Mouse (Mus musculus): Measurements from ENCODE around the gene Ttll5.

- no peak for TF ChIP-seq EP300 (optimal IDR thresholded peaks at IDR 0.05)
- no peak for TF ChIP-seq CTCF (IDR thresholded peaks at IDR 0.05; ENCODE audit: low read depth)
These were observed 233.1 kb downstream of the Ttll5 start for GRCm38 (mm10) chr12:86057516-86057915.

All from stomach, postnatal 0 days (tissue).